In the genomic region with DNA sequence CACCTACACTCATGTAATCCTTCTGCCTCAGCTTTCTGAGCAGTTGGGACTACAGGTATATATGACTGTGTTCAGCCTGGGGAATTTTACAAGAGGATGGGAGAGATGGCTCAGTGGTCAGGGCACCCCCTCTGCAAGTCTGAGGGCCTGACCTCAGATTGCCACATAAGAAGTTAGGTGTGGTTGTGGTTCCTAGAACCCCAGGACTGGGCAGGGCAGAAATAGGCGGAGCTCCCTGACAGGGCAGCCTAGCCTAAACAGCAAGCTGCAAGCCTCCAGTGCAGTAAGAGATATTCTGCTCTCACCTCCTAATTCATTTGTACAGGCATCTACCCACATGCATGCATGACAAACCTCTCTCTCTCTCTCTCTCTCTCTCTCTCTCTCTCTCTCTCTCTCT, we compare ENCODE assay signal across 15 mouse cellular contexts.
"Had no signal": no experiment of that assay in that cellular context is flagged by ENCODE, and none has a peak within 500 bp of the region (broad histone marks: within the 10 kb centered on the region; RNA-seq: fewer than 3 reads in every experiment).

No protein-coding gene starts in this region.

- DNase-seq: kidney, adult 2 months; kidney, postnatal 25 days; layer of hippocampus, postnatal 36 days; liver, postnatal 0 days; lung, embryonic 14.5 days; lung, postnatal 4 days; midbrain, embryonic 14.5 days; right cerebral cortex, adult 18-20 months; right cerebral cortex, postnatal 14 days; right cerebral cortex, postnatal 4 days; thymus, adult 2 months; thymus, postnatal 14 days; thymus, postnatal 4 days had no signal

- ATAC-seq: intestine, postnatal 0 days; liver, postnatal 0 days; lung, postnatal 0 days had no signal
